In genomic region chr13:45253221-45253620, GRCm38 (mm10) we compare ENCODE assay signal across 19 mouse cellular contexts.
"Had no signal": no experiment of that assay in that cellular context is flagged by ENCODE, and none has a peak within 500 bp of the region (broad histone marks: within the 10 kb centered on the region; RNA-seq: fewer than 3 reads in every experiment).

No protein-coding gene starts in this region.

- H3K4me1 ChIP-seq: liver, embryonic 13.5 days; midbrain, embryonic 15.5 days; stomach, embryonic 15.5 days had no signal

- H3K4me3 ChIP-seq: kidney, embryonic 15.5 days; left cerebral cortex, adult 2 months; liver, embryonic 13.5 days; midbrain, embryonic 15.5 days; myocyte; neural tube, embryonic 13.5 days; stomach, embryonic 15.5 days had no signal

- H3K36me3 ChIP-seq: kidney, embryonic 15.5 days; liver, embryonic 13.5 days; midbrain, embryonic 15.5 days; neural tube, embryonic 13.5 days; stomach, embryonic 15.5 days had no signal

- H3K27me3 ChIP-seq: kidney, embryonic 15.5 days; midbrain, embryonic 15.5 days; neural tube, embryonic 13.5 days; stomach, embryonic 15.5 days had no signal

- ATAC-seq: intestine, embryonic 16.5 days; midbrain, embryonic 15.5 days had no signal

- H3K9ac ChIP-seq: kidney, embryonic 15.5 days; liver, embryonic 13.5 days; midbrain, embryonic 15.5 days; neural tube, embryonic 13.5 days; stomach, embryonic 15.5 days had no signal

- DNase-seq: kidney, adult 18-20 months; kidney, postnatal 10 days; layer of hippocampus, postnatal 36 days; left cerebral cortex, postnatal 4 days; liver, embryonic 13.5 days; lung, adult 2 months; lung, postnatal 14 days; lung, postnatal 4 days; retina, postnatal 1 day; right cerebral cortex, postnatal 4 days; thymus, postnatal 25 days had no signal

- H3K4me2 ChIP-seq: kidney, embryonic 15.5 days; liver, embryonic 13.5 days; midbrain, embryonic 11.5 days; midbrain, embryonic 15.5 days; neural tube, embryonic 13.5 days; stomach, embryonic 15.5 days had no signal

- H3K9me3 ChIP-seq: kidney, embryonic 15.5 days; liver, embryonic 13.5 days; midbrain, embryonic 15.5 days; neural tube, embryonic 13.5 days; stomach, embryonic 15.5 days had no signal

- H3K27ac ChIP-seq: kidney, embryonic 15.5 days; left cerebral cortex, adult 2 months; liver, embryonic 13.5 days; midbrain, embryonic 15.5 days; neural tube, embryonic 13.5 days; stomach, embryonic 15.5 days had no signal
